Mouse (Mus musculus) gonadal fat pad, adult 2 months (tissue): ENCODE measurements at regions not wholly inside any gene's neighbourhood (a gene's known extent, or its start where the extent isn't known, plus 50 kb on each side); places are given as distances from the start of the nearest gene placed in this dataset.

ENCODE experiments used
- DNase-seq: peaks from one replicate; pipeline ENCODE4 v3.0.0-alpha.2; 2012; ENCODE audit warnings: low read depth

DNA sequence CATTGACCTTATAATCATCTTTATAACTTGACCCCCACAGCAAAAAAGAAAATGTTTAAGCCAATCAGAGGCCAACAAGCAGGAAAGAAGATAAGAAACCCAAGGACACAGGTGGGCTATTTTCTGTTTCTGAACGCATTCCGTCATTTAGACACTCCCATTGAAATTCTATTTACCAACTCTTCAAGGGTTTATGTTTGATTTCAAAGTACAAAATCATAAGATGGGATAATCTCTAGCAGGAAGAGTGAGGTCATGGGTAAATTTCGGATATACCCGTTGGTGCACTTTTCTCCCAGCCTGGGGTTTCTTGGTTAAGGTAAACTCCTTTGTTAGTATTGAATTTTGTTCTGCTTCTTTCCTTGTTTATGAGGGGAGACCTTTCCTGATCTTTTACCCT lies 230.9 kb upstream of the Dcn start:
- no peak for DNase-seq

DNA sequence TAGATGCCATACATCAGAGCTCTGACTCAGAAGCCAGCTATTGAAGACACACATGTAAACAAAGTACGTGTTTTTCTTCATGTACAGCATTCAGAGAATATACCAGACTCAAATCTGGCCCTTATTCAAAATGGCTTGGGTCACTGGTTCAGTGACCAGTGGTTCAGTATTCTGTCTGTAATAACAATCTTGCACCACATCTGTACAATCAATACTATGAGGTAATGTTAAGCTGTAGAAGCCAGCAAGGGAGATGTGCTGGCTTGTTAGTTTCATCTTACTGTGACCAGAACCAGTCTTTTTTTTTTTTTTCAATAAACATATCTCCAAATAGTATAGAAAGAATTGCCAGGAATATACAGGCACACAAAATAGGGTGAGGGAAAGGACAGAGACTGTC lies 229.6 kb upstream of the Dcn start:
- DNase-seq: no peak

DNA sequence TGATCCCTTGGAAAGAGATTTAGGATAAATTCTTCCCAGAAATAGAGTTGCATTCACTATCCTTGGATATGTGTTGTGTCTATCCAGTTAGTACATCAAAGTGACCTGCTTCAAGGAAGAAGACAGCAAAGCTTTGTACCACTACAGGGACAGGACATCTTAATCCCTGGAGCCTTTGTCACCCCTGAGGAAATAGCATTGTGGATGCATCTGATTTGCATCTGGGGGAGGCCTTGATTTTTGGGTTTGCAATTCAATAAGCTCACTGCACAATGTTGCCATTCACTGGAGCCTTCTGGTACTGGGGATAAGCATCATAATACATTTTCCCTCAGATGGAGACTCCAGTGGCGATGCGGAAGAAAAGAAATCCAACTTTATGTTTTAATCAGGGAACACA lies 229.2 kb upstream of the Dcn start:
- no peak for DNase-seq

DNA sequence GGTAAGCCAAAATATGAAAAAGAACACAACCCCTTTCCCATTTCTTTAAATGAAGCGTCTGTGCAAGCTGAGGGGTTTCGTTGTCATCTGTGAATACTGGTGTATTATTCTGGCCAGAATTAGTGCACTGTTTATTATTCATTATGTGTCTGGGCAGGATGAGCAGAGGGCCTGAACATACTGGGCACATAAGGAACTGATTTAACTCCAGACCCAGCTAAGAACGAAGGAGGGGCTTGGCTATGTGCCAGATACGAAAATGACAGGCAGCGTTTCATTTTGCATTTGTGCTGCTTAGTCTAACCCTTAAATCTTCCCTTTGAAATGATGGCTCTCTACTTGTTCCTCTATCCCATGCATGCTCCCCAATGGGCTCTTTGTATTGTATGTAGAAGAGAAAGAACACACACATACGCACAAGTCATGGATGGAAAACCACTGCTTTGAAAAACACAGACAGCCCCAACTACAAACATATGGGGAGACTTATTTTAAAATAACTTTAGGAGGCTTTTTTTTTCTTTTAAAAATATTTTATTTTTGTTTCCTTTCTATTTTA lies 213.4 kb upstream of the Dcn start:
- no peak for DNase-seq

DNA sequence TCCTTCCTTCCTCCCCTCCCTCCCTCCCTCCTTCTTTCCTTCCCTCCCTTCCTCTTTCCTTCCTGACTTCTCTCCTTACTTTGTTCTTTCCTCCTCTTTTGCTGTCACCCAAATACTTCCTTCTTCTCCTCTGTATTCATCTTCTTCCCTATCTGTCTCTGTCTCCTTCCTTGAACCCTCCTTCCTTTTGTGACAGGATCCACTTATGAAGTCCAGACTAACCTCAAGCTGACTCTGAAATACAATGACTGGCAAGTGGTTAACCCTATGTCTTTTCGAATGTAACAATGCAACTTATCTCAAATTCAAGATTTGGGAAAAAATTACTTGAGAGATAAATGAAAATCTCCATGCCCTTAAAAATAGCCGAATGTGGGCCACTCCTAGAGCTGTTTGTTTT lies 197.0 kb upstream of the Dcn start:
- no peak for DNase-seq

GRCm38 (mm10) chr10:97282841-97283496 lies 196.4 kb upstream of the Dcn start:
- no peak for DNase-seq

GRCm38 (mm10) chr10:97304791-97305355 lies 174.5 kb upstream of the Dcn start:
- DNase-seq: no peak

- DNase-seq: no peak
These were observed 169.8 kb upstream of the Dcn start for GRCm38 (mm10) chr10:97309580-97309979.

DNA sequence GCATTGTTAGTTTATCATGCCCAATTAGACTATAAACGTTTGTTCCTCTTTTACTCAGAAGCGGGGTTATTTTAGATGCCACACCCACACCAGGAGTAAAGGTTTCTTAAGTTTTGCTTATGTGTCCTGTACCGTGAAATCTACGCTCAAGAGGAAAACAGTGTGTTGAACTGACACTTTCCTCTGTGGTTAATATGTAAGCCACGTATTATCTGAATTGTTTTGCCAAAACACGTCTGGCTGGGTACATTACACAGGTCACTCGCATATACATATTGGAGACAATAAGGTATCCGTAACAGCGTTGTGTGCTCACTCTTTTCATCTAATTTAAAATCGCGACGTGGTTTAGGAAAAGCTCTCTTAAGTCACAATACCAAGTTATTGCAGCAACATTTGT lies 166.9 kb upstream of the Dcn start:
- no peak for DNase-seq

GRCm38 (mm10) chr10:97312978-97313377 lies 166.4 kb upstream of the Dcn start:
- DNase-seq: peak; percentile 28

GRCm38 (mm10) chr10:97313407-97313901 lies 166.0 kb upstream of the Dcn start:
- peak; percentile 57 for DNase-seq

DNA sequence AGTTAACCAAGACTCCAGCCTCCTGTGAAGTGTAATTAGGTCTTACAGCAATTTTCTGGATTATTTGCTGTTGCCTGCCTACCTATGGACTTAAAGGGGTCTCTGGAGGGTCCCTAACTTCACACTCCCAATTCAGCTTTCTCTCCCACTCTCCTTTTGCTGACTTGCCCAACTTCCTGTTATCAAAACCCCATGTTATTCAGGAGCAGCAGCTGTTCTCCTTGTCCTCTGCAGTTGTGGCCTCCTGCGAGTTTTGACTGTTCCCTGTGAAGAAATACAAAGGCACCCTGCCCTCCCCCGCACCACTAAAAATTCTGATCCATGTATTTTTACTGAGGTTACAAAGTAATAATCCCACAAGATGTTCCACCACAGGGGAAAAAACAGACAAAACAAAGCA lies 146.8 kb upstream of the Dcn start:
- DNase-seq: no peak

DNA sequence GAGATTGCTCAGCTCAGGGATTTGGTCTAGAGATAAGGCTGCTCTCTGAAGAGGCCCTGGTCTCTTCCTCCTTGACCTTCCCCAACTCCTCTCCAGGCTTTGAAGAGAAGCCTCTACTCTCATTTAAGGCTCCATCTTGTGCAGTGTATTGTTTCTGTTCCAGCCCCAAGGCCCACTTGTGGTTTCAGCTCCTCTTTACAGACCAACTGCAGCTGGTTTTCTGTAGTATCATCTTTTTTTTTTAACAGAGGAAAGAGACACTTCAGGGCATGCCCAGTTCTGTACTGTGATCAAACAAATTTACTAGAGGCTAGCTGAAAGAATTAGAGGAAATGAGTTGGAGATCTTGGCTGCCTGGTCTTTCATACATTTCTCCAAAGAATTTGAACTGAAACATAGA lies 145.4 kb upstream of the Dcn start:
- no peak for DNase-seq

DNA sequence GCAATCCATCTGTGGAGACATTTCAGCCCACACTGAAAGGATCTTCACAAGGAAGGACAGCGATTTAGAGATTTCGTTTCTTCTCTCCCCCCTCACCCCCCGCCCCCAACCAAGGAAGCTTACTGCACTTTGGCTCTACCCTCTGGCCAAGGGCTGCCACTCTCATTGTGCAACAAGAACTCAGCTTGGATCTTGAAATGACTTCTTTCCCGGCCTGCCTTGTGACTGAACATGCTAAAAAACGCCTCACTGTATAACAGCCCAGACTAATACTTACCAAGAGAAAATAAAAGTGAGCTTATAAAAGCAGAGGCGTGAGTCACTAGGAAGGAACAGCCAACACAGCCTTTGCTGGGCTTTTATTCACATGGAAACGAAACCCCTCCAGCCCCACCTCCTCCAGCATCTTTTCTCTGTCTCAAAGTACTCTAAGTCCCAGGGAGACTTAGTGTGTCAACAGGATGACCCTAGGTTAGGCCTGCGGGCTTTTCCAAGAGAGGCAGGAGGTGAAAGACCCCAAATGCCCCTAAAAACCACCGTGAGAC lies 144.7 kb upstream of the Dcn start:
- no peak for DNase-seq

- DNase-seq: no peak
These were observed 141.2 kb upstream of the Dcn start for GRCm38 (mm10) chr10:97338033-97338692.

DNA sequence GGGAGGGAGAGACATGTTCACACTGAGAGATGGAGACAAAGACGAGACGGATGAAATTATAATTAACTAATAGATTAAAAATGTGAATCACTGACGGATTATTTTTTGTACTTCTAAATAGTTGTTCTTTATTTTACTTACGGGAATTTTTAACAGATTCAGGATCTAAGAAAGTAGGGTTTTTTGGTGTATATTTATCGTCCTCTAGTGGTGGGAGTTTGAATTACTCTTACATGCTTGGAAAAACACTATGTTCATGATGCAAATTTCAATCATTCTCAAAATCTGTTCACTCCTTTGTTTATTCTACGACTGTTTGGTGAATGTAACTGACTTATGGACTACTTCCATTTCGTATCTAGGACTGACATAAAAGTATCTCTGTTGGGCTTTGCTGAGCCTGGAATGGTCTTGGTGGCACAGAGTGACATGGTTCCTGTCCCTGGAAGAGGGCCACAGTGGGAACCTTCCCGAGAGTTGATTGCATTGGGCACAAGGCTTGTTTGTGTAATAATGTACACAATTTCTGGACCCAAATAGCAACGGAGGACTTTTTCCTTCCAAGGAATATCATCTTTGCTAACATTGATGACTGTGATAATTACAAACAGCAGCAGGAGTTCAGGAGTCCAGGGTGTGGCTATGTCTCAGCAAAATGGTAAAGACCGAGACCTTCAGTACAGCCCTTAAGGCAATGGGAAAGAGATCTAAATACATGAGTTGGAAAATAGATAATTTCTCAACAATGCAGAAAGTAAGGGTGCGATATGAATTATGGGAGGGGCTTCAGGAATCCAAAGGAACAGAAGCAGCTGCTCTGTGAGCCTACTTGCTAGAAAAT lies 139.3 kb upstream of the Dcn start:
- no peak for DNase-seq

- DNase-seq: no peak
These were observed 134.1 kb upstream of the Dcn start for GRCm38 (mm10) chr10:97345347-97345746.

DNA sequence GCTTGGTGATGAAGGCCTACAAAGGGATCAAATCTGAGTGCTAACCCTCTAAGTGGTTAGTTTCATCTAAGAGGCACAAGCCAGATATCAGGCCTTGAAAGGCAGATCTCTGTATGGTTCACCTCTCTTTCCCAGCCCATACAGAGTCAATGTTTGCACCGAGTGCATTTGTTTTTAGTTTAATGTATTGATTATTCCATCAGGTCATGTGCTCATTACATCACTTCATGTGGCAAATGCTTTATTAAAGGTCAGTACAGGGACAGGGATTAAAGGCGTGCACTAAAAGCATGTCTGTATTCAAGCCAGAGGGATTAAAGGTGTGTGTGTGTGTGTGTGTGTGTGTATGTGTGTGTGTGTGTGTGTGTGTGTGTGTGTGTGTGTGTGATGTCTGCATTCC lies 132.5 kb upstream of the Dcn start:
- DNase-seq: no peak

- DNase-seq: no peak
These were observed 110.8 kb upstream of the Dcn start for GRCm38 (mm10) chr10:97368625-97369024.

DNA sequence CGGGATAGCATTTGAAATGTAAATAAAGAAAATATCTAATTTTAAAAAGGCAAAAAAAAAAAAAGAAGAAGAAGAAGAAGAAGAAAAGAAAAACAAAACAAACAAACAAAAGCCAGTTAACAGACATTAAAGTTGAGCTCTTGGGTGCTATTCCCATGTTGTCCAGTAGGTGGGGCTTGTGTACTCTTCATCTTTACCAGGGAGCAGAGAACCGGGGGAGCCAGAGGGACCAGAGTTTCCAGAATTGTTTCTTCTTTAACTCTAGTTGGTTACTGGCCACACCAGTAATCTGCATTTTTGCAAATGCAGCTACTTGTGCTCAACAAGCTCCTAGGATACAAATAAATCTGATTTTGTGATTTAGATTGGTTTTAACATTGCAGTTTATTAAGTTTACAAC lies 103.6 kb upstream of the Dcn start:
- no peak for DNase-seq

- no peak for DNase-seq
These were observed 103.0 kb upstream of the Dcn start for GRCm38 (mm10) chr10:97376376-97376775.

DNA sequence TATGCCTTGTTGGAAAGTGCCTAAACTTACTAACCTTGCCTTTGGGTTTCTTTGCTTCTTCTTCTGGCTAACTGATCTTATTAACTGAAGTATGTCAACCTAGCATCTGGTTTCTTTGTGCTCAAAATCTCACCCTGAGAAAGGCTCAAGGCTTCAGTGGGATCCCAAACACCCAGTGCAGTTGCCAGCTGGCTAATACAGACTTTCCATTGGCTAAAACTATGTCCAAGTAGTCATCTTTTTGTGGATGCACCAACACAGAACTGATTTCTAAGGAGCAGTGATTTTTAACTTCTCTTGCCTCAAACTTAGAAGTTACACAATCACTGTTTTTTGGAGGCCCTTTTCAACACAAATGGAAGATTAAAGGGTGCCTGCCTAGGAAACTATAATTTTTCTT lies 97.8 kb upstream of the Dcn start:
- no peak for DNase-seq
